Mouse (Mus musculus) olfactory bulb, adult 2 months (tissue): ENCODE data around the gene Adcy9. TPM values are rescaled to one million over a fixed set of nuclear protein-coding genes. Genes with fewer than 3 reads are reported as not detected.
"Not testable (repeated sequence)": the region's sequence is repeated elsewhere in the genome, so short reads cannot be mapped to it uniquely, and the experiment has no call there.

Experiments used
- H3K27ac ChIP-seq: fragments of 200-500 bp; 2 replicates; pipeline ENCODE4 v1.5.1; 2012; ENCODE audit warnings: low read depth, low read length; ENCODE audit not compliant: insufficient read depth
- H3K4me1 ChIP-seq: fragments of 200-500 bp; 2 replicates; pipeline ENCODE4 v1.6.1; 2012; ENCODE audit warnings: low read length; ENCODE audit not compliant: control insufficient read depth, insufficient read depth
- H3K4me3 ChIP-seq: fragments of 200-500 bp; 2 replicates; pipeline ENCODE4 v1.5.1; 2012; ENCODE audit warnings: mild to moderate bottlenecking, low read depth, low read length, moderate library complexity; ENCODE audit not compliant: insufficient read depth
- CTCF ChIP-seq: fragments of 200-500 bp; IDR thresholded peaks from 2 replicates; pipeline ENCODE4 v1.5.1; 2012; ENCODE audit warnings: low read depth, mild to moderate bottlenecking, low read length, moderate library complexity; ENCODE audit not compliant: insufficient read depth
- POLR2A ChIP-seq: fragments of 200-500 bp; IDR thresholded peaks from 2 replicates; pipeline ENCODE4 v1.6.1; 2012; ENCODE audit warnings: mild to moderate bottlenecking, low read depth, low read length, moderate library complexity; ENCODE audit not compliant: insufficient read depth
- WGBS: fragments of 180-500 bp; shearing (Covaris S2); methylation state at CpG from one replicate; pipeline ENCODE4 v1.1.7; 2018; 5-methylcytosine and 5-hydroxymethylcytosine counted together
- polyA plus RNA-seq: library from polyadenylated mRNA; stranded (reverse); fragments of >200 nt; gene quantifications from 2 replicates; pipeline ENCODE4 v1.2.4, GENCODE M21; 2012; ENCODE audit warnings: low replicate concordance; ENCODE audit not compliant: missing spikeins, insufficient read depth, insufficient read length

Gene Adcy9
- polyA plus RNA-seq, 1 experiment = not detected

GRCm38 (mm10) chr16:4267857-4268666, 152.2 kb downstream of the Adcy9 start:
- WGBS = 7% methylated on average over 40 of the region's 40 CpGs
- H3K27ac ChIP-seq = no peak overlapping the region
- TF ChIP-seq CTCF (peak; percentile 69), POLR2A (no peak)
- peak overlapping the region; percentile 37 for H3K4me3 ChIP-seq
- peaks cover 8% of the 10 kb centered on the region for H3K4me1 ChIP-seq

GRCm38 (mm10) chr16:4267453-4267852, 152.8 kb downstream of the Adcy9 start:
- 57% methylated on average over 9 of the region's 9 CpGs for WGBS
- Histone ChIP-seq H3K4me3 (no peak overlapping the region), H3K4me1 (peaks cover 8% of the 10 kb centered on the region), H3K27ac (no peak overlapping the region)
- TF ChIP-seq CTCF (no peak), POLR2A (no peak)

DNA sequence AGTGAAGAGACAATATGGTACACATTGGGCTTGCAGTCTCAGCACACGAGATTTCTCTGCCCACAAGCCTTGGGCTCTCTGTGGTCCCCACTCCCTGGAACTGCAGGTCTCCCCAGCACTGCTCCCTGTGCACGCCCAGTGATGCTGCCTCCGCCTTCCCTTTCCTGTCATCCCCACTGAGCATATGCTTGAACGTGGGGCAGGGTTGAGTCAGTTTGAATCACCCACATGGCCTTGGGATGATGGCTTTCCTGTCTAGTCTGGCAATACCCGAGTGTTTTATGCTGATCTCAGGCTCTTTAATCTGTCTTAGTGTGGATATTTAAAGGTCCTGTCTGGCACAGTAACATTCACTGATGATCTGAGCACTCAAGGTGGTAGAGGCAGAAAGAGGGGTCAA, 154.9 kb downstream of the Adcy9 start:
- no peak for TF ChIP-seq CTCF
- TF ChIP-seq POLR2A = no peak
- Histone ChIP-seq H3K27ac (no peak overlapping the region), H3K4me3 (no peak overlapping the region), H3K4me1 (peaks cover 8% of the 10 kb centered on the region)
- 65% methylated on average over 5 of the region's 5 CpGs for WGBS

GRCm38 (mm10) chr16:4263486-4263885, 156.8 kb downstream of the Adcy9 start:
- WGBS = 93% methylated on average over 3 of the region's 3 CpGs
- no peak overlapping the region for H3K4me3 ChIP-seq
- H3K4me1 ChIP-seq = peaks cover 8% of the 10 kb centered on the region
- no peak overlapping the region for H3K27ac ChIP-seq
- TF ChIP-seq CTCF = no peak
- no peak for TF ChIP-seq POLR2A

- no peak for TF ChIP-seq CTCF
- TF ChIP-seq POLR2A = no peak
- Histone ChIP-seq H3K27ac (no peak overlapping the region), H3K4me1 (no peaks in the 10 kb centered on the region), H3K4me3 (no peak overlapping the region)
- WGBS = 96% methylated on average over 2 of the region's 2 CpGs
Observed at GRCm38 (mm10) chr16:4257546-4257945, 162.8 kb downstream of the Adcy9 start.

DNA sequence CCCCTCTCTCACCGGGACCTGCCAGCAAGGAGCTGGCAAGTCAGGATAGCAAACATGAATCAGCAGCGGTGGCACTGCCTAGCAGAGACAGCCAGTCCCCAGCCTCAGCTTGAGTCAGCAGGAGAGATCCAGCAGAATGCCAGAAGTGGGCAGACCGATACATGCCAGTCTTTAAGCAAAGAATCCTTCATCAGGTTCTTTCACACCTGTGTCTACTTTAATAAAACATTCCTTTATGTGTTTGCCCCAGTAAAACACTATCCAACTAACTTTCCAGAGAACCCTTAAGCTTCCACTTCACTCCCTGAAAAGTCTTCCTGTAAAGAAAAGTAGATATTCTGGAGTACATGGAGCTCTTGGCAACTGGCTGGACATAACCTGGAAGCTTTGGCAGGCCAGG, 171.5 kb downstream of the Adcy9 start:
- Histone ChIP-seq H3K4me1 (no peaks in the 10 kb centered on the region), H3K27ac (no peak overlapping the region), H3K4me3 (no peak overlapping the region)
- no peak for TF ChIP-seq CTCF
- no peak for TF ChIP-seq POLR2A
- 91% methylated on average over 3 of the region's 3 CpGs for WGBS

DNA sequence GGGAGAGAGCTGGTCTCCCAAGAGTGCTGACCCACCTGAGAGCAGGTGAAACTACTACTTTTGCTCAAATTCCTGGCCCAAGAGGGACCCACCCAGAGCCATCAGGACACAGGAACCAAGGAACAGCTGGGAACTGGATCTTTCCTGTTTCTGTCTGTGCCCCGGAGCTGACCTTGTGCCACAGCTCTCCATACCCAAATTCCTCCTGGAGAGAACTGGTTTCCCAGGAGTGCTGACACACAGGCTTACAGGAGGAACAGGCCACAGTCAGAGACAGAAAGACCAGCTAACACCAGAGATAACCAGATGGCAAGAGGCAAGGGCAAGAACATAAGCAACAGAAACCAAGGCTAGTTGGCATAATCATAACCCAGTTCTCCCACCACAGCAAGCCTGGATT, 175.1 kb downstream of the Adcy9 start:
- H3K27ac ChIP-seq, H3K4me3 ChIP-seq, H3K4me1 ChIP-seq: not testable (repeated sequence)
- 97% methylated on average over 1 of the region's 1 CpGs for WGBS

Other genes with a start within 250 kb of the Adcy9 start
- 56.2 and 91.1 TPM in 2 replicates for gene Crebbp, start 206.5 kb downstream of the Adcy9 start, polyA plus RNA-seq
- gene Srl, start 121.3 kb upstream of the Adcy9 start, polyA plus RNA-seq = not detected in 2 replicates
- not detected in 2 replicates for gene Tfap4, start 139.4 kb upstream of the Adcy9 start, polyA plus RNA-seq
- gene Glis2, start 174.2 kb upstream of the Adcy9 start, polyA plus RNA-seq = not detected in 2 replicates
- not detected in 2 replicates for gene Pam16, start 204.5 kb upstream of the Adcy9 start, polyA plus RNA-seq
- not detected in 2 replicates for gene Vasn, start 219.4 kb upstream of the Adcy9 start, polyA plus RNA-seq
- gene Dnaja3, start 219.5 kb upstream of the Adcy9 start, polyA plus RNA-seq = not detected in 2 replicates